Mouse (Mus musculus) layer of hippocampus, postnatal 10 days (tissue): Measurements from ENCODE around the gene Gtf3c6. TPM values are rescaled to one million over a fixed set of nuclear protein-coding genes. Genes with fewer than 3 reads are reported as not detected.

Source experiments
- DNase-seq, 2 experiments: peaks; one replicate each; pipeline ENCODE4 v3.0.0; 2021; ENCODE audit warnings: low spot score in 2 of 2
- total RNA-seq, 2 experiments: library from RNA; stranded (reverse); gene quantifications; 2 replicates each; pipeline ENCODE4 v1.2.3; 2021

Gtf3c6 gene
- total RNA-seq, 2 experiments from 2014 or later = 29.2 to 33.8 TPM

DNA sequence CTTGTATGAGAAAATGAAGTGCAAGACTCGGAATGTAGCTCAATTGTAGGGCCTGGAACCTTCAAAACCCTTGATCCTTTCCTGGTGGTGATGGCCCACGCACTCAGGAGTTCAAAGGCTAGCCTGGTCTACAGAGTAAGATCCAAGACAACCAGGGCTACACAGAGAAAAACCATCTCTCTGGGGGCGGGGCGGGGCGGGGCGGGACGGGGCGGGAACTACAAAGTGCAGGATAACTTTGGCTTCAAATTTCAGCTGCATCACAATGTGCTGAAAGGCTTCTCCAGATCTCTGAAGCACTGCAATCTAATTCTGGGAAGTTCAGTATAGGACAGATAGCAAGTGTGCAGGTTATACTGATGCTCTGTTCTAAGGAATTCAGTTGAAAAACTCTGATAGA is 1.6 kb upstream of the Gtf3c6 start:
- no peak for DNase-seq

DNA sequence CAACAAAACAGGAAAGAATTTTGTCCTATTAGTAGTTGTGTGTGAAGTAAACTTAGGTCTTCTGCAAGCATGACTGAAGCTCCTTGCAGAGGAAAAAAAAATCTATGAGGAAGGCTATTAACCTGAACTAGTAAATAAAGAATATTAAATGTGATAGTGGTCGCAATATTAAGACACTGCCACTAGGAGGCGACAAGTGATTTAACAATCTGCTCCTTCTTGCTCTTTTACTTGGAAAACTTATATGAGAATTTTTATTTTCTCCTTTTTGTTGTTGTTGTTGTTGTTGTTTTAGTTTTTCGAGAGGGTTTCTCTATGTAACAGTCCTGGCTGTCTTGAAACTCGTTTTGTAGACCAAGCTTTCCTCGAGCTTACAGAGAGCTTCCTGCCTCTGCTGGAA is 1.1 kb upstream of the Gtf3c6 start:
- DNase-seq = peak; percentile 41 to 58

DNA sequence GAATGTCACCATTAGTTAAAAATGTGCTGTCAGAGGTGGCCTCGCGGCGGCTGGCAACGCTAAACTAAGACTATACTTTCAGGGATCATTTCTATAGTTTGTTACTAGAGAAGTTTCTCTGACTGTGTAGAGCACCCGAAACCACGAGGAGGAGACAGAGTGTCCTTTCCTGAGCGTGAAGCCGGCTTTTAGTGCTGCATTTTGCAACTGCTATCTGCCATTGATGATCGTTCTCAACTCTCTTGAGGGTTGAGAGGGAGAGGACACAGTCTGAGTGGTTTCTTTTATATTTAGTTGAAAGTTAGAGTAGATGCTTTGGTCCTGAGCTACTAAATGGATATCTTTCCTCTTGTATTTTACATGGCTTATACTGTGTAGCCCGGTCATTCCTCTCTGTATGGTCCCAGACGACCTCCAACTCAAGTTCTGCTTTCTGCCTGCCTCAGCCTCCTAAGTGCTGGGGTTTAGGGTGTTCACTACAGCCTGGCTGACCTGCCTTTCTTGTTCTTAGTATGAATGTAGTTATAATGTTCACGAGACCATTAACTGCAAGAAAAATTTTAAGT is 576 bp upstream of the Gtf3c6 start:
- DNase-seq = peak; percentile 62 to 66

DNA sequence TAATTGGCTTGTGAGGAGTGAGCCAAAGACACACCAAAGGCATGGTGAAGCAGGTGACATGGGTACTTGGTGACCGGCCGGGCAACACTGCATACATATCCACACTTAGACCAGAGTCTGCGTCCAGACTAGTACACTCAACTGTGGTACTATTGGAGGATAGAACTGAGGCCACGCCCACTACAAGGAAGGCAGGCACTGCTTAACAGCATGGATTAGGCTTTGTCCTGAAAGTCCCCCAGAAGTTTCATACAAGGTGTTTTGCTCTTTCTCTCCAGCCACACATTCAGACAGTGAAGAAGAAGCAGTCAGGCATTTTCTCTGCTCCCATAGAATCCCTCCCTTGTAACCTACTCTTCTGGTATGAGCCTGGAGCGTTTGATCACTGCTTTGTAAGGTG is 1.2 kb downstream of the Gtf3c6 start:
- DNase-seq = peak; percentile 25 to 42

DNA sequence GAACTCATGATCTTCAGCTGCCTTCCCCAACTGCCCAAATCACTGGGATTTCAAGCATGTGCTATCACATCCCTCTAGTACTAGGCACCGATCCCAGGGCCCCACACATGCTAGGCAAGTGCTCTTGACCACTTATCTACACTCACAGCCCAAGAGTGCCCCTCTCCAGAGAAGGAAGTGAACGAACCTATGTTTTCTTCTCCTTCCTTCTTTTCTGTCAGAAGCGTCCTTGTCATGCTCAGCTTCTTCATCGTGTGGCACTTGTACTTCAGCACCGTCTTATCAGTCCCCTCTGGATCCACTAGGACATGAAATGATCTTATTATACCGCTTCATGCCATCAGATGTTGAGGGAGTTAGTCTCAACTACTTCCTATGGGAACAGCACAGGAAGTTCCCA is 6.9 kb downstream of the Gtf3c6 start:
- no peak for DNase-seq

DNA sequence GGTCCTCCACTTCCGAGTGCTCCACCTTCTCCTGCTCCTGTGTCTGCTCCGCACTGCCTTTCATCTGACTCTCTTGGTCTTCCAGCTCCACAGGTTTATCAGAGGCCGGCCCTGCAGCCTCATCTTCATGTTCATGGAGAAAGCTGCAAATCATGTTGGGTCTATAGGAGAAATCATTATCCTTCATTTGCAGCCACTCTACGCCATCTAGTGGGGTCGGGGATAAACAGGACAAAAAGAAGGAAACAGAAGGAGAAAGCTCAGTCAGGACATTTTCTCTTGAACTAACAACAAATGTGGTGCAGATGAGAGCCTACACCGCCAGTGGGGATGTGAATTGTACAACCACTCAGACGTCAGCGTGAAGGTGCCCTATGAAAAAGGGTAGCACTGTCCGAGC is 8.3 kb downstream of the Gtf3c6 start:
- peak; percentile 8 to 26 for DNase-seq

DNA sequence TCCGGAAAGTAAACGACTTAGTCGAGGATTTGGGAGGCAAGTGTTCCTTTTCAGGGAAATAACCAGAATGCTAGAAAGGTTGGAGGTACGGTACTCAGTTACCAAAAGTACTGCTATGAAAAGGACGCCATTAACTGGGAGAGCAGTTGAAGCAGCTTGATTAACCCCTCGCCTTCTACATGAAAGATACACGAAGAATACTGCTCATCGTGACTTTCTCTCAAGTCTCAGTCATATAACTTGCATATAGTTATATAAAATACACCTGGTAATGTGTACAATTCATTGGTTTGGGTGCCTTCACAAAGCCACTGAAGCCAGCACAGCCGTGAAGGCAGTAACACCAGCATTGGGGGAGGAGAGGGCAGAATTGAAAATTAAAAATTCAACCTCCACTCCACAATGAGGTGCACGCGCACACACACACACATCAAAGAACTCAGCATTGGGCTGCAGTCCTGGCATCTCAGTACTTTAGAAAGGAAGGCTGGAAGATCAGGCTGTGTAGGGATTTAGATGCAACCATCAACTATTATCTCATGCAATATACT is 10.7 kb downstream of the Gtf3c6 start:
- peak; percentile 8 to 26 for DNase-seq

DNA sequence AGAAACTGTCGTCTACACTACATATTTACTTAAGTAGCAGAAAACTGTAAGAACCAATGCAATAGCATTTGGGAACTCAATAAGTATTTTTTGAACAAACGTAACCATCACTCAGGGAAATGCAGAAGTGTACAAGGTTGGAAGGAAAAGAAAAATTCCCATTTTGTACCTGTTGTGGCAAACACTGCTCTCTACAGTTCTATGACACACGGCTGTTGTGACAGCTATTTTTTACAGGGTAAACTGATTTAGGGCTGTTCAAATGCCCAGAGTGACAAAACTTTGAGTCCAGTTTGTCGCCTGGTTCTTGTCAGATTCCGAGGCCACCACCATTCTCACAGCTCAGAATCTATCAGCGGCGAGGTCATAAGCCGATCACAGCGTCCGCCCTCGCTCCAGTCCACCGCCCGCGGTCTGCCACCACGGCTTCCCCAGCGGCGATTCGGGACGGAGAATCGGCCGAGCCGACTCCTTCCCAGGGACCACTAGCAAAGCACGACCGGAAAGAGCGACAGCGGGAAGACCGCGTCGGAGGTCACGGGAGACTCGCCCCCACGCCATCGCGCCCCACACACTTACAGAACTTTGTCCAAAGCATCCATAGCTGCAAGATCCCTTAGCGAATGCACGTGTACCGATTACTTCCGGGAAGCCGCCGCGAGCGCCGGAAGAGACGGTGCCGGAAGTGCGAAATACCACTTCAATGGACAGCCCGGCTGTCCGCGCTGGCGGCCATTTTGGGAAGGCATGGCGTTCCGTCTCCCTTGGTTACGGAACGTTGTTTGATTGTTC is 11.3 kb downstream of the Gtf3c6 start, which contains the start of gene Rpf2:
Gene Rpf2 (minus strand): TSS at position 663 of the 792 bp plus-strand sequence.
- peak; percentile 78 to 82 for DNase-seq

DNA sequence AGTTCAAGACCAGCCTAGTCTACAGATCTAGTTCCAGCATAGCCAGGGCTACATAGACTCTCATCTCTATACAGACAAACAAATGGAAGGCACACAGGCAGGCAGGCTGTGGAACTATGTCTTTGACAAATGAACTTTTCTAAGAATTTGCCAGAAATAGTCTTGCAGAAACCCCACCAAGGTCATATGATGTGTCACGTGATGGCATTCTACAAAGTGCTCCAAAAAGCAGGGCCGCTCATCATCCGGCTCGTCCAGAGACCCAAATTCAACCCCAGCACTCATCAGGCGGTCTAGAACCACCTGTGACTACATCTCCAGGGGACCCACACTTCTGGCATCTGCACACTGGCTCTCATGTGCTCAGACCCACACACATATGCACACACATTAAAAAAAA is 20.1 kb downstream of the Gtf3c6 start:
- no peak for DNase-seq

DNA sequence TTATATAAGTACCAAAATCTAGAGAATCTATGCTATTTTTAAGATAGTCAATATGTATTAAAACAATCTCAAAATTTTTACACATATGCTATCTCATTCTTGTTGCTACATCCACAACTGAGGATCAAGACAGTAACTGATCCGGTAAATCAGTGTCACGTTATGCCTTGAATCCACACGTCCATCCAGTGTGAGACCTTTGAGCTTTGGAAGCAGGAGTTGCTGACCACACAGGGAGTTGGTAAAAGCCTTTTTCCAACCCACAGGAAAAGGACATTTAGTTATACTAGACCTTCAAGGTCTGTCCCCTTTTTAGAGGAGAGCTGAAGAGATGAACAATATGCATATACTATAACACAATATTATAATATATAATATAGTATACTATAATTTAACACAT is 24.7 kb downstream of the Gtf3c6 start:
- no peak for DNase-seq

DNA sequence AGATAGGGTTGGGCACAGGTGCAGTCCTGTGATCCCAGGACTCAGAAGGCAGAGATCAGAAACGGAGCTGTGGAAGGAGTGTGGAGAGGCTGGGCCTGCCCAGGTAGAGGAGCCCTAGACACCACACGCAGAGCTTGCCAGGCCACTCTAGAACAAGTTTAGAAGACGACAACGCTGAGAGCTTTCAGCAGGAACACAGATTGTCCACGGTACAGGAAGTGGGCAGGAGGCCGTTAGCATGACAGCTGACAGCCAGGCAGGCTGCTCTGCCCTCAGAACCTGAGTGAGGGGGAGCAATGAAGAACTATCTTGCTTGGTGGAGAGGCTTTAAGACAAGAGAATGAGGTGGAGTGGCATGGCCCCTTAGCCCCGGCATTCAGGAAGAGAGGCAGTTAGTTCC is 25.5 kb downstream of the Gtf3c6 start:
- DNase-seq = no peak

DNA sequence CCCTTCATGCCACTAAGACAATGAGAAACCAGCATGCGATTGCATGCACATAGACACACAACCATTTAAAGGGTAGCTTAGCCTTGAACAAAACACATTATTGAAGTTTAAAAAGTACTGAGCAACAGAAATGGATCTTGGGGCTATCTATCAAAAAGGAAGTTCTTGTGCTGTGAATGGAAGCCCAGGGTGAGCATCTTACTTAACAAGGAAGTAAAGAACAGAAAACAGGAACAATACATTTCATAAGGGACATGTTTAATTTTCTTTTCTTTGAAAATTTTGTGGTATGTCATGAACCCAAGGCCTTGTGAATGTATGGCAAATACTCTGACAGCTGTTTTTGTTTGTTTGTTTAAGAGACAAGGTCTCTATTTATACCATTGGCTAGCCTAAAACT is 28.2 kb downstream of the Gtf3c6 start:
- DNase-seq = no peak

DNA sequence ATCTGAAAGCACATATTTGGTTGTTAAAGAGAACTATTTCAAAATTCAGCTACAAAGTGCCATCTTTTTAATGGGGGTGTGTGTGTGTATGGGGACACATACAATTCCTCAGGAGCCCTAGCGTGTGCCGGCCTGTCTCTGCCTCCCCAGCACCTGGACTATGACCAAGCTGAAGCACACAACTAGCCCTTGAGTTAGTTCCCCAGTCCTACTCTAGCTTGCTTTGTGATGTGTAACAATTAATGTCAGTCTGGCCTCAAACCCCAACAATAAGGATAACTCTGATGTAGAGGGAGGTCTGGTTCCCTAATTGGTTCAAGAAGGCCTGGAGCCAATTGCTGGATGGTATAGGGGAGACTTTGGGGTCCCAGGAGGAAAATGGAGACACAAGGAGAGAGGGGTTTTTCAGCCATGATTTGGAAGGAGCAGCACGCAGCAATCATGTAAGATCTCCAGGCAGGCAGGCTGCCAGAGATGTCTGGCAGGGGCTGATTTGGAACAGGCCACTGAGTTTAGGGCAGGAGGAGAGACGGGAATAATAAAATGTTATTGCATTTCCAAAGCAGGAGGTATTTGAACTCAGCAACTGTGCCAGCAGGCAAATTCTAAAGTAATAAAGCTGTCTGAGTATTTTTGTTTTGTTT is 30.1 kb downstream of the Gtf3c6 start:
- peak in 1 of 2 experiments; percentile 16 for DNase-seq

DNA sequence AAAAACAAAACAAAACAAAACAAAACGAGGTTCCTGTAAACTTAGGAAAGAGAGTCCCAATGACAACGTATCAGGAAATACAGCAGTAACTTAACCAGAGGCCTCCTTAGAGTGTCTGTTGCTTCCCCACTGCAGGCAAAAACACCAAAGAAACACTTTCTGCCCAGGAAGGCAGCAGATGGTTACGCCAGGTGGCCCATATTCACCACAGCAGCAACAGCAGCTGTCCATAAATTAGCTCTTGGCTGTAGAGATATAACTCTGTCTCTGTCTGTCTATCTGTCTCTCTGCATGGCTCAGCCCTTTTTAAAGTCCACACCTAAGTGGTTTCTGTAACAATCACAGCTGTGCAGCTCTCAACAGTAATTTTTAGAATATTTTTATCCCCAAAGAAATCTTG is 39.0 kb downstream of the Gtf3c6 start:
- DNase-seq = no peak

DNA sequence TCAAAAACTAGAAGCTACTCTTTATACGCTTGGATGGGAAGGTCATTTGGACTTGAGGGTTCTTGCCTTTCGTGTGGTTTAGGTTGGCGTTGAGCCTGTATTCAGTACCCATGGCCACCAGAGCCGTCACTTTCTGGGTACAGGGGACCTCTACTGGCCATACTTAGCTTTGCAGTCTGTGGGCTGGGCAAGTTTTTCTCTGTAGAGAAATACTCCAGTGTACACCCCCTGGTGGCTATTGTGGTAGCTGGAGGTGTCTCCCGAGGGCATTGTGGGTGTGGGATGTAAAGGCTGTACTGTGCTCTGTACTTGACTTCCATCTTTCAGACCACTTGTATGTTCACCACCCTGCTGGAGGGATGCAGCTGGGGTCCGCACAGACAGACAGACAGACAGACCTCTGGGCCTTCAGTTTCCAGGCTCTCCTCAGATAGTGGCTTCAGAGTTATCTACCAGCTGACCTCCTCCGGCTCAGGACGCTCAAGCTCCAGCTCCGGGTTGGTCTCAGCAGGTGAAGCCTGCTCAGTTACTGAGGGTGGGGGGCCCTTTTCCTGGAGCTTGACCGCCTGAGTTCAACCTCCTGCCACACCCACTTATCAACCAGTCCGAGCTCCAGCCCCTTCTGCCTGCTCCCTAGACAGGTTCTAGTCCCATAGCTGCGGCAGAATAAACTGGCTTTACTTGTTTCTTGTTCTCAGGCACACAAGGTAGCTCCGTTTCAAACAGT is 45.3 kb downstream of the Gtf3c6 start:
- DNase-seq = peak; percentile 94 to 95

Other genes with a start within 250 kb of the Gtf3c6 start
- 1 to 10 TPM in 1 of 2 experiments, under 1 TPM in 1; 0.29 to 1.2 TPM for gene Mfsd4b1, start 232.8 kb downstream of the Gtf3c6 start, total RNA-seq
- 1 to 10 TPM; 2.1 to 2.2 TPM for gene Slc16a10, start 115.8 kb downstream of the Gtf3c6 start, total RNA-seq
- 10 to 100 TPM; 28.1 to 35.3 TPM for gene Rpf2, start 11.1 kb downstream of the Gtf3c6 start, total RNA-seq
- gene Amd1, start 44.1 kb upstream of the Gtf3c6 start, total RNA-seq = 10 to 100 TPM; 43.2 to 48.9 TPM
- 10 to 100 TPM; 24.7 to 27.4 TPM for gene Cdk19, start 81.5 kb upstream of the Gtf3c6 start, total RNA-seq